Mouse (Mus musculus) intestine, embryonic 16.5 days (tissue): ENCODE measurements at regions not wholly inside any gene's neighbourhood (a gene's known extent, or its start where the extent isn't known, plus 50 kb on each side); places are given as distances from the start of the nearest gene placed in this dataset.
A peak's percentile ranks its signal among the peaks of the same experiment; 100 is the strongest.

Source experiments
- ATAC-seq: fragments of 200-750 bp; cut with Nextera tagmentation; 2 replicates; pipeline ENCODE4 v1.8.0; 2017; ENCODE audit warnings: moderate TSS enrichment, moderate library complexity
- H3K27ac ChIP-seq: fragments of 300-500 bp; sonication (generic); 2 replicates; pipeline ENCODE4 v1.5.1; 2014; ENCODE audit warnings: mild to moderate bottlenecking, low read length
- H3K27me3 ChIP-seq: fragments of 300-500 bp; sonication (generic); replicated peaks from 2 replicates; pipeline ENCODE4 v1.6.1; 2014; ENCODE audit warnings: low read length, control low read depth, mixed read lengths; ENCODE audit not compliant: control insufficient read depth, insufficient read depth
- H3K36me3 ChIP-seq: fragments of 300-500 bp; sonication (generic); 2 replicates; pipeline ENCODE4 v1.6.1; 2014; ENCODE audit warnings: low read length, control low read depth; ENCODE audit not compliant: control insufficient read depth, insufficient read depth
- H3K4me1 ChIP-seq: fragments of 300-500 bp; sonication (generic); 2 replicates; pipeline ENCODE4 v1.6.1; 2014; ENCODE audit warnings: low read length, control low read depth, mixed read lengths; ENCODE audit not compliant: control insufficient read depth, insufficient read depth
- H3K4me2 ChIP-seq: fragments of 300-500 bp; sonication (generic); 2 replicates; pipeline ENCODE4 v1.6.1; 2014; ENCODE audit warnings: low read depth, low read length, control low read depth
- H3K4me3 ChIP-seq: fragments of 300-500 bp; sonication (generic); 2 replicates; pipeline ENCODE4 v1.5.1; 2014; ENCODE audit warnings: mild to moderate bottlenecking, low read length
- H3K9ac ChIP-seq: fragments of 300-500 bp; sonication (generic); 2 replicates; pipeline ENCODE4 v1.6.1; 2014; ENCODE audit warnings: low read depth, low read length
- H3K9me3 ChIP-seq: fragments of 300-500 bp; sonication (generic); 2 replicates; pipeline ENCODE4 v1.6.1; 2016; ENCODE audit warnings: low read length, control low read depth; ENCODE audit not compliant: control insufficient read depth
- WGBS: fragments of 180-500 bp; shearing (Covaris S2); extraction: QIAGEN DNeasy Blood & Tissue Kit; methylation state at CpG from one replicate; pipeline ENCODE4 v1.1.7; 2014; 5-methylcytosine and 5-hydroxymethylcytosine counted together

GRCm38 (mm10) chr3:149233191-149233641 is 242.9 kb upstream of the Adgrl2 start:
- Histone ChIP-seq H3K27me3 (no peaks in the 10 kb centered on the region), H3K9ac (no peak overlapping the region), H3K36me3 (no peaks in the 10 kb centered on the region), H3K9me3 (no peaks in the 10 kb centered on the region), H3K4me2 (no peak overlapping the region), H3K4me1 (peaks cover 3% of the 10 kb centered on the region; the same call in 1 of the 2 replicates), H3K4me3 (no peak overlapping the region), H3K27ac (0 out of 2 replicates have a peak overlapping the region, but pooled peaks have one; percentile 4)
- no peak; the same call in 1 of the 2 replicates for ATAC-seq
- 57% methylated on average over 7 of the region's 7 CpGs for WGBS

- Histone ChIP-seq H3K27ac (no peak overlapping the region), H3K4me1 (peaks cover 3% of the 10 kb centered on the region; the same call in 1 of the 2 replicates), H3K36me3 (no peaks in the 10 kb centered on the region), H3K9ac (no peak overlapping the region), H3K4me2 (no peak overlapping the region), H3K4me3 (no peak overlapping the region), H3K9me3 (no peaks in the 10 kb centered on the region), H3K27me3 (no peaks in the 10 kb centered on the region)
- no peak for ATAC-seq
- 91% methylated on average over 3 of the region's 3 CpGs for WGBS
These were observed 241.0 kb upstream of the Adgrl2 start for GRCm38 (mm10) chr3:149231346-149231745.

GRCm38 (mm10) chr3:149227556-149227955 is 237.2 kb upstream of the Adgrl2 start:
- Histone ChIP-seq H3K9ac (no peak overlapping the region), H3K27me3 (no peaks in the 10 kb centered on the region), H3K4me3 (no peak overlapping the region), H3K4me2 (no peak overlapping the region), H3K36me3 (no peaks in the 10 kb centered on the region), H3K27ac (no peak overlapping the region), H3K4me1 (no peaks in the 10 kb centered on the region), H3K9me3 (no peaks in the 10 kb centered on the region)
- ATAC-seq, result no peak
- 80% methylated on average over 5 of the region's 5 CpGs for WGBS

GRCm38 (mm10) chr3:149226723-149227122 is 236.4 kb upstream of the Adgrl2 start:
- H3K27ac ChIP-seq, result no peak overlapping the region
- no peak overlapping the region for H3K4me3 ChIP-seq
- WGBS, result 55% methylated on average over 4 of the region's 4 CpGs
- H3K9me3 ChIP-seq, result no peaks in the 10 kb centered on the region
- H3K36me3 ChIP-seq, result no peaks in the 10 kb centered on the region
- no peak for ATAC-seq
- H3K4me2 ChIP-seq, result no peak overlapping the region
- H3K9ac ChIP-seq, result no peak overlapping the region
- H3K27me3 ChIP-seq, result no peaks in the 10 kb centered on the region
- no peaks in the 10 kb centered on the region for H3K4me1 ChIP-seq

GRCm38 (mm10) chr3:149225684-149226083 is 235.3 kb upstream of the Adgrl2 start:
- Histone ChIP-seq H3K36me3 (no peaks in the 10 kb centered on the region), H3K4me2 (no peak overlapping the region), H3K9me3 (no peaks in the 10 kb centered on the region), H3K4me3 (no peak overlapping the region), H3K27ac (no peak overlapping the region), H3K27me3 (no peaks in the 10 kb centered on the region), H3K4me1 (peaks cover under 1% of the 10 kb centered on the region), H3K9ac (no peak overlapping the region)
- no peak for ATAC-seq
- 87% methylated on average over 17 of the region's 17 CpGs for WGBS

GRCm38 (mm10) chr3:149224271-149224670 is 233.9 kb upstream of the Adgrl2 start:
- Histone ChIP-seq H3K4me3 (no peak overlapping the region), H3K27ac (no peak overlapping the region), H3K4me1 (peaks cover 9% of the 10 kb centered on the region), H3K27me3 (no peaks in the 10 kb centered on the region), H3K36me3 (no peaks in the 10 kb centered on the region), H3K4me2 (no peak overlapping the region), H3K9me3 (no peaks in the 10 kb centered on the region), H3K9ac (no peak overlapping the region)
- WGBS, result 82% methylated on average over 4 of the region's 4 CpGs
- no peak for ATAC-seq

- no peak for ATAC-seq
- Histone ChIP-seq H3K4me1 (peaks cover 9% of the 10 kb centered on the region), H3K36me3 (no peaks in the 10 kb centered on the region), H3K27ac (no peak overlapping the region), H3K9ac (no peak overlapping the region), H3K27me3 (no peaks in the 10 kb centered on the region), H3K4me2 (no peak overlapping the region), H3K9me3 (no peaks in the 10 kb centered on the region), H3K4me3 (no peak overlapping the region)
- WGBS, result 85% methylated on average over 5 of the region's 5 CpGs
These were observed 233.4 kb upstream of the Adgrl2 start for GRCm38 (mm10) chr3:149223776-149224175.

GRCm38 (mm10) chr3:149220958-149221357 is 230.6 kb upstream of the Adgrl2 start:
- Histone ChIP-seq H3K9ac (no peak overlapping the region), H3K9me3 (no peaks in the 10 kb centered on the region), H3K4me1 (peaks cover 9% of the 10 kb centered on the region), H3K4me3 (no peak overlapping the region), H3K27me3 (no peaks in the 10 kb centered on the region), H3K27ac (no peak overlapping the region), H3K36me3 (no peaks in the 10 kb centered on the region), H3K4me2 (no peak overlapping the region)
- whole genome bisulfite sequencing, result 74% methylated on average over 4 of the region's 4 CpGs
- no peak; the same call in 1 of the 2 replicates for ATAC-seq

GRCm38 (mm10) chr3:149220304-149220951 is 230.1 kb upstream of the Adgrl2 start:
- no peaks in the 10 kb centered on the region for H3K9me3 ChIP-seq
- H3K4me1 ChIP-seq, result peaks cover 11% of the 10 kb centered on the region
- no peak overlapping the region for H3K4me3 ChIP-seq
- no peak overlapping the region for H3K4me2 ChIP-seq
- ATAC-seq, result peak; percentile 31
- H3K27me3 ChIP-seq, result no peaks in the 10 kb centered on the region
- 56% methylated on average over 8 of the region's 8 CpGs for WGBS
- no peak overlapping the region for H3K9ac ChIP-seq
- no peaks in the 10 kb centered on the region for H3K36me3 ChIP-seq
- H3K27ac ChIP-seq, result no peak overlapping the region
